Mouse (Mus musculus) layer of hippocampus, adult 11-12 months (tissue): ENCODE data around the gene Fgf22.
"Not testable (repeated sequence)": the region's sequence is repeated elsewhere in the genome, so short reads cannot be mapped to it uniquely, and the experiment has no call there.

ENCODE experiments used
- DNase-seq: peaks from one replicate; pipeline ENCODE4 v3.0.0; 2022; ENCODE audit warnings: low spot score

Gene Fgf22

GRCm38 (mm10) chr10:79732500-79732899 is 22.4 kb upstream of the Fgf22 start:
- DNase-seq = no peak

GRCm38 (mm10) chr10:79733847-79734246 is 21.0 kb upstream of the Fgf22 start:
- DNase-seq = no peak

DNA sequence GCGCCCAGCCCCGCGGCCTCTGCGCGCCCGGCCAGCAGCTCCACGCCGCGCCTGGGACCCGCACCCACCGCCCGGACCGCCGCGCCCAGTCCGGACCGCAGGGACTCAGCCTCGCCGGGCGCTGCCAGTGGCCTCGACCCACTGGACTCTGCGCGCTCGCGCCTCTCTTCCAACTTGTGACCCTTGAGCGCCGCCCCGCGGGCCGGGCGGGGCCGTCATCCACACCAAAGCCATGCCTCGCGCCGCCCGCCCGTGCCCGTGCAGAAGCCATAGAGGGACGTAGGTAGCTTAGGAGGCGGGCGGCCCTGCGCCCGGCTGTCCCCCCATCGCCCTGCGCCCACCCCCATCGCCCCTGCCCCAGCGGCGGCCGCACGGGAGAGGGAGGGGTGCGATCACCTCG is 19.5 kb upstream of the Fgf22 start:
- DNase-seq = no peak

GRCm38 (mm10) chr10:79736706-79737105 is 18.2 kb upstream of the Fgf22 start:
- no peak for DNase-seq

DNA sequence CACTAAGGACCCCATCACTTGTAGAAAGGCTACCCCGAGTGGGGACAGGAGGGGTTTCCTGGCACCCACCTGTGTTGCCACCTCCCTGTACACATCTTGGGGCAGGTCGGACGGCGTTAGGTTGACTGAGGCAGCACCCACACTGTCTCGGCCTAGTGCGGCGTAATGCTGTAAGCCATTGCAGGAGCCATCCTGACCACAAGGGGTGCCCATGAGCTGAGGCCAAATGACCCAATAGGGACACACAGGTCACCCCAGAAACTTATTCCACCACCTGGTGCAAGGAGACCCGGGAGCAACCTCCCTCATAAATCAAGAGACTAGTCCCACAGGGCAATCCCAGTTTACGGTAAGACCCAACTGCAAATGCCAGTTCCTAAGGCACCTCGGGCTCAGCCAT is 16.6 kb upstream of the Fgf22 start:
- DNase-seq = no peak

GRCm38 (mm10) chr10:79739234-79739633 is 15.6 kb upstream of the Fgf22 start:
- DNase-seq = no peak

- DNase-seq = no peak
Observed at GRCm38 (mm10) chr10:79740863-79741262, 14.0 kb upstream of the Fgf22 start.

DNA sequence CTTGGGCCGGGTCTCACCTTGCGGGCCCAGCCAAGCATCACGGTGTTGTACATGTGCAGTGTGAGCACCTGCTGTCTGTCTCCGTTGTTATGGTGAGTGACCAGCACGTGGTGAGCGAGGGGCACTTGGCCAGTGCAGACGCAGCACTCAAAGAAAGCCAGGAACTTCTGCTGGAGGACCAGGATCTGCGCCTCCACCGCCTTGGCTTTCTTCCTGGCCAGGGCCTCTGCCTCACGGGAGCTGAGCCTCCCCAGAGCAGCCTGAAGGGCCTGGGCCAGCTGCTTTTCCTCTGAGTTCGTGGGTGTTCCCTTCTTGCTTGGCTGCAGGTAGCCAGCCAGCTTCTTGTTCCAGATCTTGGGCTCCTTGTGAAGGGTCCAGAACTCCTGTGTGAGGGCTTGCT is 11.7 kb upstream of the Fgf22 start:
- no peak for DNase-seq

DNA sequence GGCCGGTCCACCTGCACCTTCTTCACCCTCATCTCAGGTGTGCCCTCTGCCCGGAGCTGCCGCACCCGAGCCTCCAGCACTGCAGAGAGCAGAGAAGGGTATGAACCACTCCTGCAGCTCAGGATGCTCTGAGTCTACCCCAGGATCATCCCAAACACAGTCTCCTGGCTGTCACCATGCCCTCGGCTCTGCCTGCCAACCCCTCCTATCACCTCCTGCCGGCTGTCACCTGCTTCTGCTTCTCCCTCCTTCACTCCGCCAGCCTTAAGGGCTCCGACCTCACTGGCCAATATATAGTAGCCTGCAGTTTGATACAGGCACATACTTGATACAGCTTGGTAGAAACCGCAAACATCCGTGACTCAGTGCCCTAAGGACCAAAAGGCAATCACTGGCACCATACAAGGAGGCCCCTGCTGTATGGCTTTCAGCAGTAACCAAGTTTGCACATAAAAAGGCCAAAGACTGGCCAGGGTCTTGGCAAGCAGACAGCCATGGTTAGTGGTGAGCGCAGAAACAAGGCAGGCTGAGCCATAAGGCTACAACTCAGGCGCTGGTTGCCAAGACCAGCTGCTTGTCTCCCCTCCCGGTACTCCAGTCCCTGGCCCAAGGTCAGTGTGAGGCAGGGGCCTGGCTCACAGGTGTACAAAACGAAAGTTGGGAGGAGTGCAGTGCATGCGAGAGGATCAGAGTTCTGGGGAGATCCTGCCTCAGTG is 11.1 kb upstream of the Fgf22 start:
- no peak for DNase-seq

DNA sequence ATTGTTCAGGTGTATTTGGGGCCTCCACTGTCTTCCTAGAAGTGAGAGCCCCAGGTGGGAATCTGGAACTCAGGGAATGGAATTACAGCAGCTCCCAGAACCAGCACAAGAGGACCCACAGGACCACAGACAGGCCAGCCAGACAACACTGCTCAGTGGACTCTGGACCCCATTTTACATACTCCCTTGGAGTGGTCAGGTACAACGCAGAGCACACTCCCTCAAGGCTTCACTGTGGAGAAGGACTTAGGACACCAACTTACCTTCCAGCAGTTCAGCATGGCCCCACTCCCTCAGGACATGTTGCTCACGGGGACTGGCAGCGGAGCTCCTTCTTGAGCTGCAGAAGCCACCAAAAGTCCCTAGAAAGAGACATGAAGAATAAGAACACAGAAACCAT is 9.5 kb upstream of the Fgf22 start:
- DNase-seq = no peak

DNA sequence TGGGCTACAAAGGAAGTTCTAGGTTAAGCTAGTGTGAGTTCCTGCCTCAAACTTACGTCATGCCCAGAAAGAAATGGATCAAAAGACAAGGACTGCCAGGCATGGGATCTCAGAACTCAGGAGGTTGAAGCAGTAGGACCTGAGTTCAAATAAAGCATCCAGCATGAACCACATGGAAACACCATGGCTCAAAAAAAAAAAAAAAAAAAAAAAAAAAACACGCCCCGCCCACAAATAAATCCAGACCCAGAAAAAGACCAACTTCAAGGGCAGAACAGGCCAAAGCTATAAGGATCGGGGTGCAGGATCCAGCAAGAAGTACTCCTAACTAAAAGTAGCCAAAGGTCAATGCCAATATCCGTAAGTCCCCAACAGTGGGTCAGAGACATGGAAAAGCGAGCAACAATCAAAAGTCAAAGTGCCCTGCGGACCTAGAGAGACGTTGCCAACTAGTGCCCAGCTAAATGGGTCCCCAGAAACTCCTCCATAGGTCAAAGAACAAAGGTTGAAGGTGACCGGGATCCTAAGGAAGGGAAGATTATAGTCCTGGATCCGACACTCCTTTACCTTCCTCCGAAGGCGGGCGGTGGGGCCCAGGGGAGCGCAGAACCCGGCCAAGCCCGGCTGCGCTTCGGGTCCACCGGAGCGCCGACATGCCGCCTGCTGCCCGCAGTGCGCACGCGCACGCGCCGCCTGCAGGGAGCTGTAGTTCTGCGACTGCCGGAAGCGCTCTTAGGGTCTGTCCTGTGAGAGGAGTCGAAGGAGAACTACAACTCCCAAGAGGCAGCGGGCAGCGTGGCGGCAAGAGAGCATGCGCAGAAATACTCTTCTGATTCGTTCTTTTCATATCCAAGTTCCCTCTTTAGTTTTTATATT is 8.7 kb upstream of the Fgf22 start, which contains the start of gene Polrmt:
Gene Polrmt (minus strand): TSS at position 684 of the 876 bp plus-strand sequence.
- DNase-seq = peak; percentile 98

GRCm38 (mm10) chr10:79746774-79747151 is 8.1 kb upstream of the Fgf22 start:
- DNase-seq = no peak

GRCm38 (mm10) chr10:79748496-79748895 is 6.4 kb upstream of the Fgf22 start:
- DNase-seq = no peak

DNA sequence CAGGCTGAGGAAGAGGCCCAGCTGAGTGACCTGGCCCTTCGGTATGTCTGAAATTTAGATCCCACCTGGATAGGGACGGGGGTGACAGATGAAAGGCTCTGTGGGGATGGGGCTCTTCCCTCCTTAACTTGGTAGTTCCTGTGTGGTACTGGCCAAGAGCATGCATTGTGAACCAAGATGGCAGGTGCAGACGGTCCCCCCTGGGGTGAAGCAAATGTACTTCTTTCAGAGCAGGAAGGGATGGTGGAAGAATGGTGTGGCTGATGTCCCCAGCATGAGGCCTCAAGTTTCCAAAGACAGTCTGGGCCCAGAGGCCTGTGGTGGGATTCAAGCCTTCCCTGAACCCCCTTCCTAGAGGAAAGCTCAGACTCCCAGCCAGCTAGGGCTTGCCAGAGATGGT is 978 bp downstream of the Fgf22 start:
- DNase-seq = no peak

DNA sequence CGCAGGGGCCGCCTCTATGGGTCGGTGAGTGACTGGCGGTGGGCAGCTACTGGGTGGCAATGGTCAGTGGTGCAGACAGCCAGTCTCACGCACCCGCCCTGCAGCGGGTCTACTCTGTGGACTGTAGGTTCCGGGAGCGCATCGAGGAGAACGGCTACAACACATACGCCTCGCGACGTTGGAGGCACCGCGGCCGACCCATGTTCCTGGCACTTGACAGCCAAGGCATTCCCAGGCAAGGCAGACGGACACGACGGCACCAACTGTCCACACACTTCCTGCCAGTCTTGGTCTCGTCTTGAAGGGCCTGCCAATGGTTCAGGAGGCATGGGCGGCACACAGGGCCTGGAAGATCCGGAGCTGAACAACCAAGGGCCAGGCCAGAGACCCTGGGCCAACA is 1.8 kb downstream of the Fgf22 start:
- DNase-seq = no peak

DNA sequence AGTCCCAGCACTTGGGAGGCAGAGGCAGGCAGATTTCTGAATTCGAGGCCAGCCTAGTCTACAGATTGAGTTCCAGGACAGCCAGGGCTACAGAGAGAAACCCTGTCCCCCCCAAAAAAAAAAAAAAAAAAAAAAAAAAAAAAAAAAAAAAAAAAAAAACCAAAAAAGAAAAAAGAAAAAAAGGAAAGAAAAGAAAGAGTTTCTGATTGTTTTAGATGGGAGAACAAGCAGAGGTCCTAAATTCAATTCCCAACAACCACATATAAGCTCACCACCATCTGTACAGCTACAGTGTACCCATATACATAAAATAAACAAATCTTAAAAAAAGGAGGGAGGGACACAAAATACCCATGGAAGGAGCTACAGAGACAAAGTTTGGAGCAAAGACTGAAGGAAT is 4.8 kb downstream of the Fgf22 start:
- DNase-seq = not testable (repeated sequence)

DNA sequence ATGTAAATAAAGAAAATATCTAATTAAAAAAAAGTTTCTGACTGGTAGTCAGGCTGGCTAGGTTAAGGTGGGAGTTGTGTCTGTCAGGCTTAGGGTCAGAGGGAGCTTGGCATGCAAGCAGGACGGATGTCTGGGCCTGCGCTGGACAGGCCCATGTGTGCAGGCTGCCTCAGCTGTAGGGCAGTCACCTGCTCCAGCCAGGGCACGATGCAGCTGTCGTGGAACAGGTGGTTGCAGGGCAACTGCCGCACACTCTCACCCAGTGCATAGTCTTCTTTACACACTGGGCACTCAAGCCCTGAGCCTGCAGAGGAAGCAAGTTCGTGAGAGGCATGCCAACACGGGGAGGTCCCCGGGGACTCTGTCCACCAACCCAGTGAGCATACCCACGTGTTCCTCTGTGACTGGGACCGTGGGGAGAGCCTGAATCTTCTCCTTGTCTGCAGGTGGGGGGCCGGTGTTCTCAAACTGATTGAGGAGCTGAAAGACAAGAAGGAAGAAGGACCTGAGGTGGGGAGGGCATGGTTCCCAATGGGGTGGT is 5.8 kb downstream of the Fgf22 start:
- DNase-seq = no peak

GRCm38 (mm10) chr10:79762875-79763274 is 8.0 kb downstream of the Fgf22 start:
- DNase-seq = no peak

- DNase-seq = no peak
Observed at GRCm38 (mm10) chr10:79764234-79764633, 9.4 kb downstream of the Fgf22 start.

- no peak for DNase-seq
Observed at GRCm38 (mm10) chr10:79765228-79765745, 10.4 kb downstream of the Fgf22 start.

- no peak for DNase-seq
Observed at GRCm38 (mm10) chr10:79766001-79766507, 11.2 kb downstream of the Fgf22 start.

DNA sequence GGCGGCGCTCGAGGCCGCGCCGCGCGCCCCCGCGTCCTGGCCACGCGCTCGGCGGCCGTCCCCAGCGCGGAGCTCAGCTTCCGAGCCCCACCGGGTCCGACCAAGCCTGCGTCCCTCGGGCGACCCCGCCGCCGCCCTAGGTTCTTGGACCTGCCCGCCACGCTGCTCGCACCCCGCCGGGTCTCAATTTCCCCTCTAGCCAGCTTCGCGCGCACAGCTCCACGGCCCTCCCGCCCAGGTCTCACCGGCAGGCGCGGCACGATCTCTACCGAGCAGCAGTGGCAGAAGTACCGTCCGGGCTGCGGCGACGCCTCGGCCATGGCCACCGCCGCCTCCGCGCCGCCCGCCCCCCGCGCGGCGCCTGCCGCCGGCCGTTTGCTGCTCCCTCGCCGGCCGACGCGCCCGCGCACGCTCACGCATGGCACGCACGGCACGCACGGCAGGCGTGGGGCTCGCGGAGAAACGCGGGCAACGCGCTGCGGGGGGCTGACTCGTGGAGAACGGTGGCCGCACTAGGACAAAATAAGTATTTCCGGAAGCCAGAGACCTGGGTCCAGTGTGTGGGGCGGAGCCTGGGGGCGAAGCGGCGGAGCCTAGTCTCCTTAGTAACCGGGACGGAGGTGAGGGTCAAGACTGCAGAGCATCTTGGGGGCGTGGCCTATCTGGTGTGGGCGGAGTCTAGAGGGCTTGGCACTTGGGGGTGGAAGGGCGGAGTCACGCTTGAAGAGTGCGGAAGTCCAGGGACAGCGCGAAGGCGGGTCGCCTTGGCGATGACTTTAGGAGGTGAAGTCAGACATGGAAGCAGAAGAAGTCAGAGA is 11.8 kb downstream of the Fgf22 start, which contains the start of gene Rnf126:
Gene Rnf126 (minus strand): TSS at position 445 of the 818 bp plus-strand sequence.
- peak; percentile 99 for DNase-seq
